Mouse (Mus musculus) hindbrain, embryonic 15.5 days (tissue): ENCODE measurements at regions not wholly inside any gene's neighbourhood (a gene's known extent, or its start where the extent isn't known, plus 50 kb on each side); places are given as distances from the start of the nearest gene placed in this dataset.

Experiments used
- ATAC-seq: fragments of 200-750 bp; cut with Nextera tagmentation; 2 replicates; pipeline ENCODE4 v1.8.0; 2017; ENCODE audit warnings: low read depth, moderate number of reproducible peaks, moderate TSS enrichment; ENCODE audit not compliant: low FRiP score
- H3K27ac ChIP-seq: fragments of 300-500 bp; sonication (generic); replicated peaks from 2 replicates; pipeline ENCODE4 v1.5.1; 2015; ENCODE audit warnings: mild to moderate bottlenecking, inconsistent platforms
- H3K27me3 ChIP-seq: fragments of 300-500 bp; sonication (generic); 2 replicates; pipeline ENCODE4 v1.6.1; 2015; ENCODE audit warnings: control low read depth, inconsistent platforms
- H3K36me3 ChIP-seq: fragments of 300-500 bp; sonication (generic); 2 replicates; pipeline ENCODE4 v1.6.1; 2015; ENCODE audit warnings: control low read depth, inconsistent platforms
- H3K4me1 ChIP-seq: fragments of 300-500 bp; sonication (generic); replicated peaks from 2 replicates; pipeline ENCODE4 v1.6.1; 2015; ENCODE audit warnings: control low read depth, inconsistent platforms
- H3K4me2 ChIP-seq: fragments of 300-500 bp; sonication (generic); 2 replicates; pipeline ENCODE4 v1.6.1; 2015; ENCODE audit warnings: moderate library complexity, mild to moderate bottlenecking, inconsistent platforms
- H3K4me3 ChIP-seq: fragments of 300-500 bp; sonication (generic); 2 replicates; pipeline ENCODE4 v1.5.1; 2015; ENCODE audit warnings: mild to moderate bottlenecking, inconsistent platforms
- H3K9ac ChIP-seq: fragments of 300-500 bp; sonication (generic); 2 replicates; pipeline ENCODE4 v1.6.1; 2015; ENCODE audit warnings: inconsistent platforms
- H3K9me3 ChIP-seq: fragments of 300-500 bp; sonication (generic); 2 replicates; pipeline ENCODE4 v1.6.1; 2016; ENCODE audit warnings: control low read depth, inconsistent platforms
- WGBS: fragments of 180-500 bp; shearing (Covaris S2); methylation state at CpG from one replicate; pipeline ENCODE4 v1.1.7; 2015; 5-methylcytosine and 5-hydroxymethylcytosine counted together

DNA sequence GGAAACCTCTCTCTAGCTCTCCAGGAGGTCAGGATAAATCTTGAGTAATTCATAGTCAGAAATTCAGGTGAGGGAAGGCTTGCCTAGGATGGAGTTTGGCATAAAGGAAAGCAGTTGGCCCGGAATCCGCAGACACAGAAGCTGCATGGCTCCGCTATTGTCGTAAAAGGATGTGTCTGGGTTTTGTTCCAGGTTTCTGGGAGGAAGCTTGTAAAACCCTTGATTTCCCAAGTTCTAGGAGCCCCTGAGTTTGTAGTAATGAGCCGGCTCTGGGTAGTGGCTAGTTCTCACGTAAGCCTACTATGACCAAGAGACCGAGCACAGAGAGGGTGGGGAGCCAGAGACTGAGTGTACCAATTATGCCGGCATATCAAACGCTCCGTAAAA is 52.7 kb upstream of the Gm21915 start:
- ATAC-seq, result peak; percentile 8; the same call in 1 of the 2 replicates
- Histone ChIP-seq H3K4me2 (peak overlapping the region; percentile 58), H3K9ac (0 out of 2 replicates have a peak overlapping the region, but pooled peaks have one; percentile 34), H3K27ac (peak overlapping the region; percentile 73), H3K4me3 (0 out of 2 replicates have a peak overlapping the region, but pooled peaks have one; percentile 21), H3K27me3 (no peaks in the 10 kb centered on the region), H3K9me3 (no peaks in the 10 kb centered on the region), H3K36me3 (no peaks in the 10 kb centered on the region), H3K4me1 (peaks cover 30% of the 10 kb centered on the region)
- 14% methylated on average over 10 of the region's 10 CpGs for WGBS

DNA sequence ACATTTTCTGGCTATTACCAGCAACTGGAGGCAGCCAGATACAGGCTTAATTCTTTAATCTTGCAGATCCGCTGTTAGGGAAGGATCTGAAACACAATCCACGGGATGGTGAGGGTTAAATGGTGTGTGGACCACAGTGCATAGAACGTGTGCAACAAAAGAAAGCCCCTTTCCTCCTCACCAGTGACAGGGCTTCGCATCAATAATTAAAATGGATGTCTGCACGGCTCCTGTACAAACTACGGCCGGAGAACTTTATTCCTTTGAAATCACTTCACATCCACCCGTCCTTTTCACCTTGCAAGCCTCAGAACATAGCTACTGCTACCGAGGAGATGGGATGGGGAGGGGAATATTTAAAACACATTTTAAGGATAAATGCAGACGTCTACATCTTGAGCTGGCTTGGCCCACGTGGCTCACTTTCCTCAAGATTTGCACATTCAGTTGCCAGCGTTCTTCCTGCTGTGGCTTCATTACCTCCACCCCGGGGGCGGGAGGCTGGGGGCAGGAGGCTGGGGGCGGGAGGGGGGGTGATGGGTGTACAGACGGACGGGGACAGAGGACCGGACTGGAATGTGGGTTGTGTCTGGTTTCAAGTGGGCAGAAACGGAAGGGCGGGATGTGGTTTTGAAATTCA is 53.3 kb upstream of the Gm21915 start:
- 2% methylated on average over 20 of the region's 20 CpGs for WGBS
- peak; percentile 55 for ATAC-seq
- no peaks in the 10 kb centered on the region for H3K36me3 ChIP-seq
- H3K27me3 ChIP-seq, result no peaks in the 10 kb centered on the region
- no peaks in the 10 kb centered on the region for H3K9me3 ChIP-seq
- H3K4me1 ChIP-seq, result peaks cover 30% of the 10 kb centered on the region
- peak overlapping the region; percentile 21 for H3K4me3 ChIP-seq
- H3K9ac ChIP-seq, result peak overlapping the region; percentile 34
- H3K4me2 ChIP-seq, result peak overlapping the region; percentile 58
- H3K27ac ChIP-seq, result peak overlapping the region; percentile 73

DNA sequence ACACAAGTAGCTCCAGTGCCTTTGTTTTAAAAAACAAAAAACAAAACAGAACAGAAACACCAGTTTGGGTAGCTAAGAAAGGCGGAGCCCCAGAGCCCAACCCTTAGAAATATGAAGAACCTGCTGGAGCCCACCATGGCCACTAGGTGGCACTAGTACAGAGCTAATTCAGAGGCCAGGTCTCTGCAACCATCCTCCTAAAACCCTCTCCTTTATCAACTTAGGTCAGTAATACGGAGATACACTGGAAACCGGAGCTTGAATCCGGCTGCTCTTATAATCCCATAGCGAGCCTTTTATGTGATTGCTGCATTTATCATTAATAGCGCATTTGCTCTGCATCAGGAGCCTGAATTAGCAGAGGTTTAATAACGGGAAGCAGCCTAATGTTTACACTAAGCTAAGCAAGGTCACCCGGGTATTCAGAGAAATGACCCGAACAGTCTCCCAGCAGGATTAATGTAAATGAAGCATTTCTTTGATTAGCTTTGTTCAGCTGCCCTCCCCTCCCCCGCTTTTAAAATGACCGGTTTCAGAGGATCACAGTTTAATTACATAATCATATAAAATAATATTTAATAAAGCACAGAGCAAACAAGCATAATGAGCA is 53.9 kb upstream of the Gm21915 start:
- H3K36me3 ChIP-seq, result no peaks in the 10 kb centered on the region
- peak overlapping the region; percentile 58 for H3K4me2 ChIP-seq
- H3K9me3 ChIP-seq, result no peaks in the 10 kb centered on the region
- peak; percentile 87 for ATAC-seq
- peak overlapping the region; percentile 21 for H3K4me3 ChIP-seq
- WGBS, result 1% methylated on average over 11 of the region's 11 CpGs
- H3K27ac ChIP-seq, result peak overlapping the region; percentile 73
- H3K27me3 ChIP-seq, result no peaks in the 10 kb centered on the region
- H3K9ac ChIP-seq, result peak overlapping the region; percentile 34
- H3K4me1 ChIP-seq, result peaks cover 30% of the 10 kb centered on the region

DNA sequence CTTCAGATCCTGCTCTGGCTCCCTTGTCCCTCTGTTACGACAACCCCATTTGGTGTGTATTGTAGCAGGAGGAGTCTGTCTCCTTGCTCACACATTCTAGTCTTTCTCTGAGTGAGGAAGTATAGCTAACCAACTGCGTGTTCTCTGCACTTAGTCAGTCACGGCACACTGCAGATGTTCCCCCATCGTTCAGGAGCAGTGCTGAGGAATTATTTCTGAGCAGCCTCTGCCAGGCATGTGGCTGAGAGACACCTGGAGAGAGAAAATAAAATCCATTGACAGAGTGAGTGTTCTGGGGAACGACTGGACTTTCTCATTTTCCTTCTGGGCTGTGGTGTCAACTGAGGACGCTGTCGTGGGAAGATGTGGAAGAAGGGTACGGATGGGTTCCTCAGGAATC is 54.5 kb upstream of the Gm21915 start:
- Histone ChIP-seq H3K4me2 (peak overlapping the region; percentile 58), H3K27me3 (no peaks in the 10 kb centered on the region), H3K9ac (no peak overlapping the region), H3K4me1 (peaks cover 30% of the 10 kb centered on the region), H3K4me3 (no peak overlapping the region), H3K9me3 (no peaks in the 10 kb centered on the region), H3K36me3 (no peaks in the 10 kb centered on the region), H3K27ac (peak overlapping the region; percentile 73)
- ATAC-seq, result no peak
- WGBS, result 29% methylated on average over 8 of the region's 8 CpGs

DNA sequence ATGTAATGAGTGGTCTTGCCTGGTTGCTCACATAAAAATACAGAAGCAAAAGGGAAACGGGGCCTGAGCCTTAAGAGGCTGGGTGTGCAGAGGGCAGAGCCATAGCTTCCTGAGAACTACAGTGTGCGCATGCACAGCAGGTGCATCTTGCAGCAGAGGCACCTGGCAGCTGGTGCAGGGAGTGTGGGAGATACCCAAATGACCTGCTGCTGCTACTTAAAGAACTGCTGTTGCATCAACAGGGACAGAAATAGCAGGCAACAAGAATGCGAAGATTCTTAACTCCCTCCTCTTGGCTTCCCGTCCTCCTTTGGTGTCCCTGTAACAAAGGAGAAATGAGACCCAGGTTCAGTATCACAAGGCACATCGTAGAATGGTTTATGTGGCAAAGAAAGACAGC is 56.3 kb upstream of the Gm21915 start:
- no peak overlapping the region for H3K4me3 ChIP-seq
- H3K27me3 ChIP-seq, result no peaks in the 10 kb centered on the region
- H3K27ac ChIP-seq, result no peak overlapping the region
- H3K4me1 ChIP-seq, result peaks cover 30% of the 10 kb centered on the region
- no peaks in the 10 kb centered on the region for H3K36me3 ChIP-seq
- no peak overlapping the region for H3K9ac ChIP-seq
- no peak overlapping the region for H3K4me2 ChIP-seq
- 53% methylated on average over 5 of the region's 5 CpGs for WGBS
- no peak for ATAC-seq
- no peaks in the 10 kb centered on the region for H3K9me3 ChIP-seq

DNA sequence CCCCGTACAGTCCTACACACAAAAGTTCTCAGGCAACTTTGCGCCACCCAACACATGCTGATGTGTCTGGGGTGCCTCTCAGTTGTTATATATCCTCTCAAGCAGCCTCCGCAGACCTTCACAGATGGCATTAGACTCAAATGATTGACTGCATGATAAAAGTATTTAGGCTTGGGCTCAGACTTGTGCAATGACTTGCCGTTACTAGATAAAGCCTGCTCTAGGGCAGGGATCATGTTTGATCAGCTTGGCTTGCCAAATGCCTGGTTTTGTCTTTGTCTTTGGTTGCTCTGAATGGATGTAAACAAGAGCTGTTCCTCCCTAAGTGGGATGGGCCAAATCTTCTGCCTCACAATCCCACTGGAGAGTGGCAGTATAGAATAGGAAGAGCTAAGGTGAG is 57.2 kb upstream of the Gm21915 start:
- no peaks in the 10 kb centered on the region for H3K9me3 ChIP-seq
- H3K9ac ChIP-seq, result no peak overlapping the region
- no peaks in the 10 kb centered on the region for H3K36me3 ChIP-seq
- no peaks in the 10 kb centered on the region for H3K27me3 ChIP-seq
- H3K4me1 ChIP-seq, result peaks cover 30% of the 10 kb centered on the region
- no peak overlapping the region for H3K4me2 ChIP-seq
- H3K4me3 ChIP-seq, result no peak overlapping the region
- ATAC-seq, result no peak
- 80% methylated on average over 4 of the region's 4 CpGs for WGBS
- H3K27ac ChIP-seq, result no peak overlapping the region

DNA sequence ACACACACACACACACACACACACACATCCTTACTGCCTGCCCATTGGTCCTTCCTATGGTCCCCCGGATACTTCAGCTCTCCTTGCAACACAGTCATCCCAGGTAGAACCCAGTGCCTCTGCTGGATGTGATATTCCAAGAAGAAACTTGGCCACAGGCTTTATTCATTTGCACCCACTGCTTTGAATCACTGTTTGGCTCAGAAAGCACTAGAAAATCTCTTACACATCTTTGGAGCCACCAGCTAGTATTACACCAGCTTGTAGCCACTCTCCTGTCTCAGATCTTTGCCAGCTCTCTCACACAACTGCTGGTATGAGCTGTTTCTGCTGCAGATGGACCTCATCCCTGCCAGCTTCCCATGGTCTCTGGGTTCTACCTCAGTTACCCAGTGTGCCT is 57.7 kb upstream of the Gm21915 start:
- no peak overlapping the region for H3K4me2 ChIP-seq
- H3K9me3 ChIP-seq, result no peaks in the 10 kb centered on the region
- H3K9ac ChIP-seq, result no peak overlapping the region
- 100% methylated on average over 1 of the region's 1 CpGs for WGBS
- no peak overlapping the region for H3K27ac ChIP-seq
- no peaks in the 10 kb centered on the region for H3K36me3 ChIP-seq
- ATAC-seq, result no peak
- no peaks in the 10 kb centered on the region for H3K27me3 ChIP-seq
- H3K4me3 ChIP-seq, result no peak overlapping the region
- peaks cover 28% of the 10 kb centered on the region for H3K4me1 ChIP-seq

DNA sequence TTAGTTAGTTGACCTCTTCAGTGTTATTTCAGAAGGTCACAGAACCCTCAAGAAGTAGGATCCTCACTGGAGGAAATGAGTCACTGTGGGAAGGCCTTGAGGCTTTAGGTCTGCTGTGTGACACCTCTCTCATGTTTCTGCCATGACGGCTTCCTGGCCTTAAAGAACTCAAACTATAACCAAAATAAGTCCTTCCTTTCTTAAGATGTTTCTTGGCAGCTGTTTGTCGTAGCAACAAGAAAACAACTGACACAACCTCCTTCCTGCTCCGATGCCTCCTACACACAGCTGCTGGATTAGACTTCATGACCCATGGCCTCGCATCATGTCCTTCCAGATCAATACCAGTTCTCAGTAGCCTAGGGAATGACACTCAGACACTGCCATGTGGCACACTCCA is 58.1 kb upstream of the Gm21915 start:
- no peaks in the 10 kb centered on the region for H3K36me3 ChIP-seq
- peaks cover 23% of the 10 kb centered on the region for H3K4me1 ChIP-seq
- no peak overlapping the region for H3K27ac ChIP-seq
- H3K9ac ChIP-seq, result no peak overlapping the region
- H3K9me3 ChIP-seq, result no peaks in the 10 kb centered on the region
- H3K27me3 ChIP-seq, result no peaks in the 10 kb centered on the region
- ATAC-seq, result no peak
- H3K4me2 ChIP-seq, result no peak overlapping the region
- H3K4me3 ChIP-seq, result no peak overlapping the region
- 90% methylated on average over 4 of the region's 4 CpGs for WGBS

DNA sequence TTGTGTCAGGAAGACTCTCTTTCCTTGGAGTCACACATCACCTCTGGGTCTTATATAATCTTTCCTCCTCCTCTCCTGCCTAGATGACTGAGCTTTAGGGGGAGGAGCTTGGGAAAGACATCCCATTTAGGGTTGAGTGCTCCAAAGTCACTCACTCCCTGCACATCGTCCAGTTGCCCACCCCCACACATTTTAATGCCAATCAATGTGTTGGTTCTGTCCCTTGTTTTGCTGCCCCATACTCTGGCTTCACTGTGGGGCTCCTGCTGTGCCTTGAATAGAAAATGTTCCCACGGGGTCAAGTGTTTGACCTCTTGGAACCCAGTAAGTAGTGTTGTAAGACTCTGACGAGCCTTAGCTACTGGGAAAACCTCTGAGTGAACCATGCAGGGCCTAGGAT is 58.8 kb upstream of the Gm21915 start:
- Histone ChIP-seq H3K4me3 (no peak overlapping the region), H3K4me1 (peaks cover 16% of the 10 kb centered on the region), H3K36me3 (no peaks in the 10 kb centered on the region), H3K9me3 (no peaks in the 10 kb centered on the region), H3K27ac (no peak overlapping the region), H3K4me2 (no peak overlapping the region), H3K9ac (no peak overlapping the region), H3K27me3 (no peaks in the 10 kb centered on the region)
- ATAC-seq, result no peak
- 45% methylated on average over 3 of the region's 3 CpGs for WGBS

DNA sequence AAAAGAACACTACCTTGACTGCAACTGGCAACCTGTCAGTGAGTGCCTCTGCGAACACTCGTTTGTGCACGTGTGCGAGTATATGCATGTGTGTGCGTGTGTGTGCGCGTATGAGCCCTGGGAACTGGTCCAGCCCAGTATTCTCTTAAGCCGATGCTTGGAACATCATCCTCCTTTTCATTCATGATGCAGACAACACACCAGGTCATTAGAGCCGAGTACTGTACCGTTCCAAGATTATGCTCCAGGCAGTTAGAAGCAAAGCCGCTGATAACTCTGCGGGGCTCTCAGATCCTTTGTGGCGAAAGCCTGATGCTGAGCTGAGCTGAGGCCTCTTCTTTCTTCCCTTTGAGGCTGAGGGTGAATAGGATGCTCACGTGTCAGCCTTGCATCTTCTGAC is 61.8 kb upstream of the Gm21915 start:
- no peak overlapping the region for H3K27ac ChIP-seq
- no peak overlapping the region for H3K9ac ChIP-seq
- H3K27me3 ChIP-seq, result no peaks in the 10 kb centered on the region
- H3K4me1 ChIP-seq, result no peaks in the 10 kb centered on the region
- H3K36me3 ChIP-seq, result no peaks in the 10 kb centered on the region
- no peak for ATAC-seq
- WGBS, result 67% methylated on average over 14 of the region's 14 CpGs
- H3K4me2 ChIP-seq, result no peak overlapping the region
- H3K9me3 ChIP-seq, result no peaks in the 10 kb centered on the region
- no peak overlapping the region for H3K4me3 ChIP-seq

DNA sequence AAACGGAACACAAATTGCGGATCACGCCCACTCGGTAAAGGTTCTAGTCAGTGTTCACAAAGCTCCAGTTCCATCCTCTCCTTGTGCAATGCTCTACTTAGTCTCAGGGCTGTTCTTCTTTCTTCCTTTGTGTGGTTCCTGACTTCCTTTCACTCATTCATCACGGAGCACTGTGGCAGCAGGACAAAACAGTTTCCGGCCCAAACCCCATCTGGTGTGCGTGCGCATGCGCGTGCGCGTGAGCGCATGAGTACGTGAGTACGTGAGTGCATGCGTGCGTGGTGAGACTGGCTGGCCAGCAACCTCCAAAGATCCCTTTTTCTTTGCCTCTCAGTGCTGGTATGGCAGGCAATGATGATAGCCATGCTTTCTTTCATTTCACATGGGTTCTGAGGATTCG is 62.5 kb upstream of the Gm21915 start:
- Histone ChIP-seq H3K27me3 (no peaks in the 10 kb centered on the region), H3K4me1 (no peaks in the 10 kb centered on the region), H3K9ac (no peak overlapping the region), H3K9me3 (no peaks in the 10 kb centered on the region), H3K27ac (no peak overlapping the region), H3K4me3 (no peak overlapping the region), H3K36me3 (no peaks in the 10 kb centered on the region), H3K4me2 (no peak overlapping the region)
- 88% methylated on average over 18 of the region's 18 CpGs for WGBS
- ATAC-seq, result no peak

DNA sequence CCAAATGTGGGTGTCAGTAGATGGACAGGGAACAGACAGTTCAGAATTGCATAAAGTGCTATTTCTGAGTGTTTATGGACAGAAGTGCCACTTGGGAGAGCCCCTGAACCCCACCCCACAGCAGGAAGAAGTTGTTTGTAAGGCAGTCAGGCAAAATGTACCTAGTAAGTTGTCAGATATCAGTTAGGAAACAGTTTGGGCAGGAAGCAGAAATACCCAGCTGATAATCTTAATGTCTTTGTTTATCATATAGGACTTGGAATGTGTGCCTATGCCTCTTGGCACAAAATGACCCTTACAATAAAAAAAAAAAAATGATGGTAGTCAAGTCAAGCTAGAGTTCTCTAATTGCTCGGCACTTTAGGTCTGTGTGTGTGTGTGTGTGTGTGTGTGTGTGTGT is 66.9 kb upstream of the Gm21915 start:
- no peak for ATAC-seq
- H3K4me1 ChIP-seq, result no peaks in the 10 kb centered on the region
- H3K27me3 ChIP-seq, result no peaks in the 10 kb centered on the region
- no peaks in the 10 kb centered on the region for H3K9me3 ChIP-seq
- H3K9ac ChIP-seq, result no peak overlapping the region
- H3K4me3 ChIP-seq, result no peak overlapping the region
- H3K27ac ChIP-seq, result no peak overlapping the region
- no peak overlapping the region for H3K4me2 ChIP-seq
- H3K36me3 ChIP-seq, result no peaks in the 10 kb centered on the region
- 73% methylated on average over 1 of the region's 1 CpGs for WGBS

DNA sequence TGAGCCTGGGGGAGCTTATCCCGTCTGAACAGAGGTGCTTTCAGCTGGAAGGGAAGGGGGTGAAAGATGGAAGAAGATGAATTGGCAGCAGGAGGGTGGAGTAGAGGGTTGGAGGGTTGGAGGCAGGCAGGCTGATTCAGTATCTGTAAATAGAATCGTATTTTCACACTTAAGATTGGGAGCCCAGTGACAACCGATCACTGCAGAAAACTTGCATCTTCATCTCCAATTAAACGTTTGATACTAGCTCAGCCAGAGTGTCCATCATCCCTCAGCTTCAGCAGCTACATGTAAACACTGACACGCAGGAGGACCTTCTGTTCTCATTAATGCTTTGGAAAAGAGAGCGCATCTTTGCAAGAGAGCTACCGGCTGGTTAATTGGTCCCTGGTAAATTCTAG is 67.2 kb upstream of the Gramd1b start:
- WGBS, result 81% methylated on average over 7 of the region's 7 CpGs
- no peak for ATAC-seq
- no peak overlapping the region for H3K4me2 ChIP-seq

More for the DNA sequence above, 67.2 kb upstream of the Gramd1b start:
- Histone ChIP-seq H3K4me3 (no peak overlapping the region), H3K27ac (no peak overlapping the region), H3K9me3 (no peaks in the 10 kb centered on the region), H3K9ac (no peak overlapping the region), H3K4me1 (no peaks in the 10 kb centered on the region), H3K36me3 (no peaks in the 10 kb centered on the region), H3K27me3 (no peaks in the 10 kb centered on the region)
